Mouse (Mus musculus): Measurements from ENCODE around the gene Gm6034. TPM values are rescaled to one million over a fixed set of nuclear protein-coding genes. Genes with fewer than 3 reads are reported as not detected.
"Not testable (repeated sequence)": the region's sequence is repeated elsewhere in the genome, so short reads cannot be mapped to it uniquely, and the experiment has no call there.

Gene Gm6034
- polyA plus RNA-seq, 1 experiment from 2014 or later = not detected

- H3K36me3 ChIP-seq = no peaks in the 10 kb centered on the region
- peak overlapping the region; percentile 52 for H3K4me3 ChIP-seq (replicated peaks)
- WGBS = 1% methylated on average over 42 of the region's 42 CpGs
- peaks cover 50% of the 10 kb centered on the region for H3K27me3 ChIP-seq
- 0 out of 2 replicates have a peak, but pooled peaks have one; percentile 20 for ATAC-seq (ENCODE audit: insufficient number of reproducible peaks, insufficient read depth, low FRiP score, low TSS enrichment, low read depth)
- H3K9ac ChIP-seq (replicated peaks) = peak overlapping the region; percentile 52
- H3K9me3 ChIP-seq = no peaks in the 10 kb centered on the region
- H3K4me2 ChIP-seq = peak overlapping the region; percentile 94
- H3K4me1 ChIP-seq (replicated peaks) = peaks cover 4% of the 10 kb centered on the region; the same call in 1 of the 2 replicates
- no peak overlapping the region for H3K27ac ChIP-seq
These were observed 41.2 kb downstream of the Gm6034 start for GRCm38 (mm10) chr17:36083870-36084451.

GRCm38 (mm10) chr17:36085976-36086375, 43.2 kb downstream of the Gm6034 start:
- not testable (repeated sequence) for H3K27ac ChIP-seq; H3K4me2 ChIP-seq; H3K4me1 ChIP-seq (replicated peaks); H3K36me3 ChIP-seq; H3K4me3 ChIP-seq (replicated peaks); ATAC-seq (ENCODE audit: insufficient number of reproducible peaks, insufficient read depth, low FRiP score, low TSS enrichment, low read depth); H3K9me3 ChIP-seq; H3K9ac ChIP-seq (replicated peaks)
- H3K27me3 ChIP-seq = peaks cover 47% of the 10 kb centered on the region
- WGBS = 71% methylated on average over 1 of the region's 1 CpGs

DNA sequence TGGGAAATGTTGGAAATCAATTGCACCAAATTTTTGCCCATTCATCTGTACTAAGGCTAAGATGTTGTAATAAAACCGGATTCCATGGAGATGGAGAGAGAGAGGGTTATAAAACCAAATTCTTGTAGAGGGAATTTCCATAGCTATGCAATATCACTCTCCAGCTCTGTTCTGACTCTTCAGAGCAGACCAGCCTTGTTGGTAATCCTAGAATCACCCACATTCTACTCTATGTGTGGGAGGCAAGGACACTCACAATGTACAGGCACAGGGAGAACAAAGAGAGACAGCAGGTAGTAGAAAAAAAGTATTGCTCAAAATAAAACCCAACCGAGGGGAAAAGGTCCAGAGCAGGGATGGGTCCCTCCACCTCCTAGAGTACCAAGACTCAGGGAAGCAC, 49.2 kb downstream of the Gm6034 start:
- no CpG with 5 or more reads among the region's 2 CpGs for WGBS
- not testable (repeated sequence) for H3K4me1 ChIP-seq (replicated peaks); H3K36me3 ChIP-seq; H3K27ac ChIP-seq; H3K9me3 ChIP-seq; ATAC-seq (ENCODE audit: insufficient number of reproducible peaks, insufficient read depth, low FRiP score, low TSS enrichment, low read depth); H3K27me3 ChIP-seq; H3K4me2 ChIP-seq; H3K9ac ChIP-seq (replicated peaks); H3K4me3 ChIP-seq (replicated peaks)

- H3K9ac ChIP-seq (replicated peaks); H3K9me3 ChIP-seq; H3K27ac ChIP-seq; H3K4me1 ChIP-seq (replicated peaks); H3K4me3 ChIP-seq (replicated peaks); H3K4me2 ChIP-seq; H3K36me3 ChIP-seq; ATAC-seq (ENCODE audit: insufficient number of reproducible peaks, insufficient read depth, low FRiP score, low TSS enrichment, low read depth); H3K27me3 ChIP-seq: not testable (repeated sequence)
These were observed 49.8 kb downstream of the Gm6034 start for GRCm38 (mm10) chr17:36092520-36092919.

DNA sequence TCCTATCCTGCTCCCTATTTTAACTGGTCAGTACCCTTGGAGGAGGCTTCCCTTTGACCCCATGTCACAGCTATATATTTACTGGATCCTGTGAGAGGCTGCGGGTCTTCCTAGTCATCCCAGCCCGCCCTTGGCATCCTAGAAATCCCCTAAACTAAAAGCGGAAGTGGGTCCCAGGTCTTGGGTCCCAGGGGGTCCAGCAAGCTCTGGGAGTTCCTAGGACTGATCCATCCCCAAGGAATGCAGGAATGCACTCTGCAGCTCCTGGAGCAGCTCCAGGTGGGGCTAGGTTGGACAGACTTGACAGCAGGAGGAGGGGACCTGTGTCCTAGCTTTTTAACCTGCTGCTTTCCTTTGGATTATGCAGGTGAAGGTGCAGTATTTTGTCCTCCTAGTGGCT, 51.2 kb downstream of the Gm6034 start:
- Histone ChIP-seq H3K27ac (no peak overlapping the region), H3K36me3 (no peaks in the 10 kb centered on the region), H3K4me1 (replicated peaks) (no peaks in the 10 kb centered on the region), H3K4me2 (no peak overlapping the region), H3K9me3 (no peaks in the 10 kb centered on the region), H3K9ac (replicated peaks) (no peak overlapping the region), H3K4me3 (replicated peaks) (no peak overlapping the region), H3K27me3 (peaks cover 9% of the 10 kb centered on the region)
- ATAC-seq (ENCODE audit: insufficient number of reproducible peaks, insufficient read depth, low FRiP score, low TSS enrichment, low read depth) = no peak
- 22% methylated on average over 3 of the region's 3 CpGs for WGBS

GRCm38 (mm10) chr17:36099603-36100002, 56.8 kb downstream of the Gm6034 start:
- H3K4me3 ChIP-seq (replicated peaks); H3K9ac ChIP-seq (replicated peaks); H3K4me1 ChIP-seq (replicated peaks); H3K27me3 ChIP-seq; ATAC-seq (ENCODE audit: insufficient number of reproducible peaks, insufficient read depth, low FRiP score, low TSS enrichment, low read depth); H3K9me3 ChIP-seq; H3K27ac ChIP-seq; H3K36me3 ChIP-seq; H3K4me2 ChIP-seq: not testable (repeated sequence)
- 66% methylated on average over 2 of the region's 2 CpGs for WGBS

GRCm38 (mm10) chr17:36102091-36102490, 59.3 kb downstream of the Gm6034 start:
- not testable (repeated sequence) for H3K9ac ChIP-seq (replicated peaks); H3K9me3 ChIP-seq; H3K4me1 ChIP-seq (replicated peaks); H3K27me3 ChIP-seq; H3K4me2 ChIP-seq; H3K4me3 ChIP-seq (replicated peaks); H3K27ac ChIP-seq; H3K36me3 ChIP-seq; ATAC-seq (ENCODE audit: insufficient number of reproducible peaks, insufficient read depth, low FRiP score, low TSS enrichment, low read depth)
- WGBS = 91% methylated on average over 12 of the region's 12 CpGs

Other genes with a start within 250 kb of the Gm6034 start
- 8.7 and 9.9 TPM in 2 replicates for gene Ier3, start 221.3 kb upstream of the Gm6034 start, polyA plus RNA-seq (2016; fragmentation: Nextera tagmentation; extraction: Ambion mirVana)
- gene Flot1, start 219.7 kb upstream of the Gm6034 start, polyA plus RNA-seq (2016; fragmentation: Nextera tagmentation; extraction: Ambion mirVana) = 45.8 and 45.9 TPM in 2 replicates
- 1,183 and 1,215 TPM in 2 replicates for gene Tubb5, start 204.7 kb upstream of the Gm6034 start, polyA plus RNA-seq (2016; fragmentation: Nextera tagmentation; extraction: Ambion mirVana)
- gene Mdc1, start 201.4 kb upstream of the Gm6034 start, polyA plus RNA-seq (2016; fragmentation: Nextera tagmentation; extraction: Ambion mirVana) = 16.9 and 19.4 TPM in 2 replicates
- gene Nrm, start 181.6 kb upstream of the Gm6034 start, polyA plus RNA-seq (2016; fragmentation: Nextera tagmentation; extraction: Ambion mirVana) = 51.3 and 52.5 TPM in 2 replicates
- 21.3 and 24.0 TPM in 2 replicates for gene Ppp1r18, start 177.4 kb upstream of the Gm6034 start, polyA plus RNA-seq (2016; fragmentation: Nextera tagmentation; extraction: Ambion mirVana)
- gene Dhx16, start 163.1 kb upstream of the Gm6034 start, polyA plus RNA-seq (2016; fragmentation: Nextera tagmentation; extraction: Ambion mirVana) = 56.9 and 64.3 TPM in 2 replicates
- gene 2310061I04Rik, start 145.5 kb upstream of the Gm6034 start, polyA plus RNA-seq (2016; fragmentation: Nextera tagmentation; extraction: Ambion mirVana) = 18.6 and 24.8 TPM in 2 replicates
- 139 and 143 TPM in 2 replicates for gene Atat1, start 132.9 kb upstream of the Gm6034 start, polyA plus RNA-seq (2016; fragmentation: Nextera tagmentation; extraction: Ambion mirVana)
- gene Mrps18b, start 126.6 kb upstream of the Gm6034 start, polyA plus RNA-seq (2016; fragmentation: Nextera tagmentation; extraction: Ambion mirVana) = 61.2 and 66.8 TPM in 2 replicates
- gene Ppp1r10, start 126.5 kb upstream of the Gm6034 start, polyA plus RNA-seq (2016; fragmentation: Nextera tagmentation; extraction: Ambion mirVana) = 50.4 and 50.7 TPM in 2 replicates
- gene Abcf1, start 73.2 kb upstream of the Gm6034 start, polyA plus RNA-seq (2016; fragmentation: Nextera tagmentation; extraction: Ambion mirVana) = 102 and 107 TPM in 2 replicates
- gene Gnl1, start 63.1 kb upstream of the Gm6034 start, polyA plus RNA-seq (2016; fragmentation: Nextera tagmentation; extraction: Ambion mirVana) = 59.2 and 59.7 TPM in 2 replicates
- 39.0 and 46.2 TPM in 2 replicates for gene Prr3, start 62.7 kb upstream of the Gm6034 start, polyA plus RNA-seq (2016; fragmentation: Nextera tagmentation; extraction: Ambion mirVana)
- 3.0 and 3.2 TPM in 2 replicates for gene H2-T24, start 22.4 kb upstream of the Gm6034 start, polyA plus RNA-seq (2016; fragmentation: Nextera tagmentation; extraction: Ambion mirVana)
- 4.2 and 6.4 TPM in 2 replicates for gene H2-T23, start 10.1 kb upstream of the Gm6034 start, polyA plus RNA-seq (2016; fragmentation: Nextera tagmentation; extraction: Ambion mirVana)
- 14.0 and 15.4 TPM in 2 replicates for gene H2-T22, start 214 bp upstream of the Gm6034 start, polyA plus RNA-seq (2016; fragmentation: Nextera tagmentation; extraction: Ambion mirVana)
- gene Gm11127, start 15.4 kb downstream of the Gm6034 start, polyA plus RNA-seq (2016; fragmentation: Nextera tagmentation; extraction: Ambion mirVana) = not detected in 2 replicates
- gene Gm19684, start 78.7 kb downstream of the Gm6034 start, polyA plus RNA-seq (2016; fragmentation: Nextera tagmentation; extraction: Ambion mirVana) = not detected in 2 replicates
- not detected in 2 replicates for gene Gm7030, start 86.5 kb downstream of the Gm6034 start, polyA plus RNA-seq (2016; fragmentation: Nextera tagmentation; extraction: Ambion mirVana)
- gene Gm8909, start 125.6 kb downstream of the Gm6034 start, polyA plus RNA-seq (2016; fragmentation: Nextera tagmentation; extraction: Ambion mirVana) = not detected in 2 replicates
- gene H2-T3, start 147.3 kb downstream of the Gm6034 start, polyA plus RNA-seq (2016; fragmentation: Nextera tagmentation; extraction: Ambion mirVana) = not detected in 2 replicates
- 95.8 and 107 TPM in 2 replicates for gene Rpp21, start 215.1 kb downstream of the Gm6034 start, polyA plus RNA-seq (2016; fragmentation: Nextera tagmentation; extraction: Ambion mirVana)
- gene Trim39, start 229.3 kb downstream of the Gm6034 start, polyA plus RNA-seq (2016; fragmentation: Nextera tagmentation; extraction: Ambion mirVana) = 23.5 and 23.6 TPM in 2 replicates
- gene H2-M10.2, start 243.5 kb downstream of the Gm6034 start, polyA plus RNA-seq (2016; fragmentation: Nextera tagmentation; extraction: Ambion mirVana) = not detected in 2 replicates